Mouse (Mus musculus) gastrocnemius, postnatal 25 days (tissue): Measurements from ENCODE around the gene Mtfp1. TPM values are rescaled to one million over a fixed set of nuclear protein-coding genes. Genes with fewer than 3 reads are reported as not detected.
"Not testable (repeated sequence)": the region's sequence is repeated elsewhere in the genome, so short reads cannot be mapped to it uniquely, and the experiment has no call there.

Experiments
- DNase-seq: peaks from one replicate; pipeline ENCODE4 v3.0.0; 2022
- total RNA-seq, 2 experiments: library from RNA; stranded (reverse); gene quantifications; 1 replicate in 1 of 2; 2 replicates in 1 of 2; pipeline ENCODE4 v1.2.3; 2021

The Mtfp1 gene
- total RNA-seq, 2 experiments from 2014 or later, result 60.8 to 62.0 TPM

DNA sequence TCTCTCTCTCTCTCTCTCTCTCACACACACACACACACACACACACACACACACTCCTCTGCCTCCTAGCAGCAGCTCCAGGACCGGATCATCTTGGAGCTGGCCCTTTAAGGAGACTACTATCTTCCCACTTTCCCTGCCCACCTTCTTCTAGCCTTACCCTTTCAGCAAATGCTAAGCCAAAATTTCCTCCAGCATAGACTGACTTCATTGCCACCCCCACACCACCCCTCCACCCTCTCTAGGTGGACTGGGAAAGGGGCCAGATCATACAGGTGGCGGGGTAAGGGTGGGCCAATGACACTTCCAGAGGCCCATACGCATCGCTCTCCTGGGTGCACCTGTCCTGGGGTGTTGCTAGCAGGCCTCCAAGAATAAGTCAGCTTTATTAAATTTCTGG lies 20.2 kb upstream of the Mtfp1 start:
- DNase-seq, result no peak

DNA sequence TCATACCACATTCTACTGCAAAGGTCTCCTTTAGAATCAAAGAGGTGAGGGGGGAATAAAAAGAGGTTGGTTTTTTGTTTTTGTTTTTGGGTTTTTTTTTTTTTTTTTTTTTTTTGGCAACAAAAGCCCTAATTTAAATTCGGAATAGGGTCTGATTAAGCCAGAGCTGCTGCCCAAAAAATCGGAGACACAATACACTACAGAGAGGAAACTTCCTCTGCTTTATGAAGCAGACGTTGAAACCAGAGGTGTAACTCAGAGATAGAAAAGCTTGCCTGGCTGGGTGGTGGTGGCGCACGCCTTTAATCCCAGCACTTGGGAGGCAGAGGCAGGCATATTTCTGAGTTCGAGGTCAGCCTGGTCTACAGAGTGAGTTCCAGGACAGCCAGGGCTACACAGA lies 19.3 kb upstream of the Mtfp1 start:
- DNase-seq, result not testable (repeated sequence)

DNA sequence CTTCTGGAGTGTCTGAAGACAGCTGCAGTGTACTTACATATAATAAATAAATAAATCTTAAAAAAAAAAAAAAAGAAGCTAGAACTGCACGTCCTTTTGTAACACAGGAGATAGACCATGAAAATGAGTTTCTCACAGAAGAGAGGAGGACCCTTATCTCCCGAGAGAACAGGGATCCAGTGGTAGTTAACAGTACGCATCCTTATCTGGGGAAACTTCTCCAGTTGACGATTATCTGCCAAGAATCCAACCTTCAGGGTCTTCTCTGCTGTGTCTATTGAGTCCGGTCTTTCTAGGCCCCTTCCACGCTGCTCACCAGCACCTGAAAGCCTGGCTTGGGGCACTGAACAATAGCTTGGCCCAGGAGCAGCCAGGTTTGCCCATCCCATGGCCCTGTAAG lies 18.7 kb upstream of the Mtfp1 start:
- DNase-seq, result no peak

GRCm38 (mm10) chr11:4113496-4113895 lies 18.3 kb upstream of the Mtfp1 start:
- DNase-seq, result no peak

DNA sequence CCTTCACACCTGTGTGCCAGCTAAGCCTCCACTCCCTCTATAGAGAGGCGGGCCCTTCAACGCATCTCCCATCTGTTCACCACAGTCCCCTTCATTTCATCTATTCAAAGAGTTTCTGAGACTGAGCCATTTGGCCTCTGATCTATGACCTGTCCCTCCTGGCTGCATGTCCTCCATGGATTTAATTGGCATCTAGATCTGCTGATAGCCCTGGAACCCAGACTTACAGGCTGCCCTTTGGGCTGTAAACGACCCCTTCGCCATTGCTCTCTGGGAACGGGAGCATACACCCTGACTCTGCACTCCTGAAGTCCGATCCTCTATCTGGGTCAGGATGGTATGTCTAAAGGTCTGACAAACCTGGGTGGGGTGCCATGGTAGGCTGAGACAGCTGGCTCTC lies 17.6 kb upstream of the Mtfp1 start:
- DNase-seq, result no peak

GRCm38 (mm10) chr11:4112033-4112432 lies 16.8 kb upstream of the Mtfp1 start:
- no peak for DNase-seq

GRCm38 (mm10) chr11:4108691-4109090 lies 13.4 kb upstream of the Mtfp1 start:
- no peak for DNase-seq

DNA sequence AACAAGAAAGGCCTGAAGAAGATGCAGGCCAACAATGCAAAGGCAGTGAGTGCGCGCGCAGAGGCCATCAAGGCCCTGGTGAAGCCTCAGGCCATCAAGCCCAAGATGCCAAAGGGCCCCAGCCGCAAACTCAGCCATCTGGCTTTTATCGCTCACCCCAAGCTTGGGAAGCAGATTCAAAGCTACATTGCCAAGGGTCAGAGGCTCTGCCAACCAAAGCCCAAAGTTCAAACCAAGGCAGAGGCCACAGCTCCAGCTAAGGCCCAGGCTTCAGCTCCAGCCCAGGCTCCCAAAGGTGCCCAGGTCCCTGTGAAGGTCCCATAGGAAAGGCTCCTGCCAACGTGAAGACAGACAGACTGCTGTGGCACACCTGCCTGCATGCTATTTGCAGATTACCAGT lies 12.7 kb upstream of the Mtfp1 start:
- DNase-seq, result not testable (repeated sequence)

- DNase-seq, result no peak
Measured at GRCm38 (mm10) chr11:4105444-4105843, 10.2 kb upstream of the Mtfp1 start.

DNA sequence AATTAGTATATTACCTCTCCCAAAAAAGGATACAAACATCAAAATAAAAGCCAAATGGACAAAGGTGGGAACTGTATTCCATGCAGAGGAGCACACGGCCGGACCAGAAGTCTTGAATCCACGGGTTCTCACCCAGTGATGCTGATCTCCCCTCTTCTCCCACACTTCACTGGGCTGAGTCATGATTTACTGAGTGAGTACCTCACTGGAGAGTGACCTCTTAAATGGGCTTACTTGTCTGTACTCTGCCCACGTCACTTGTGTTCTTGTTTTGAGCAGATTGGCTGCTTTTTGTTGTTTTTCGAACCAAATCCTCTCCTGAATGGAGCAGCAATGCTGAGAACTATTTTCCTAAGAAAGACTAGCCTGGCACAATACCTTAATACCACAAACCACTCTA lies 9.7 kb upstream of the Mtfp1 start:
- no peak for DNase-seq

- no peak for DNase-seq
Measured at GRCm38 (mm10) chr11:4103522-4103921, 8.3 kb upstream of the Mtfp1 start.

DNA sequence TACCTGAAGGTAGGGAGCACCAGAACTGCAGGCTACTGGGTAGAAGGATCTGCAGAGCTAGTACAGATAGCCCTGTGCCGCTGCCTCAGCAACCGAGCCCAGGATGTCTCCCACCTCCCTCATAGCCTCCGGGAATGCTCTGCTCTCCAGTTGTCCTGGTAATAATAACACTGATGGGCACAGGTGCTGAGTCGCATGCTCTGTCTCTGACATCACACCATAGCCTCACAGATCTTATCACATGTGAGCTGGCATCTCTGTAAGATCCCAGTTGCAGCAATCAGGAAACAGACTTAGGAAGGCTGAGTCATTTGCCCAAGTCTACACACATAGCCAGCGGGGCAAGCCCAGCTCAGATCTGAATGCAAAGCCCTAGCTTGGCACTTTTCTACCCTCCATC lies 6.6 kb upstream of the Mtfp1 start:
- DNase-seq, result no peak

DNA sequence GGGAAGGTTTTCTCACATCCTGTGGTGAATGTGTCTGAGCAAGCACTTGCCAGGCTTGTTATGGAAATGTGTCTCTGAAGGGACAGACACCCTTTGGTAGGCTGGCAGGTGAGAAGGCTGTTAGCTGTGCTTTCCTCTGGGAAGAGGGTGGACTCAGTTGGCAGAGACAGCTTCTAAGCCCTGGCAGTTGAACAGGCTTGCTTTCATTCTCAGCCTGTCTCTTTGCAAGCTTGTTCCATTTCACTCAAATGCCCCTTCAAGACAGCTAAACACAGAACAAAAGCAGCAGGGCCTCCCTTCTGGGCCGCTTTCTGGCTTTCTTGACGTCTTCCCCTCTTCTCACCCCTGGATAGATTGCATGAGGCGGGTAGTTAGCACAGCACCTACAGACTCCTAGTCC lies 4.2 kb upstream of the Mtfp1 start:
- DNase-seq, result no peak

DNA sequence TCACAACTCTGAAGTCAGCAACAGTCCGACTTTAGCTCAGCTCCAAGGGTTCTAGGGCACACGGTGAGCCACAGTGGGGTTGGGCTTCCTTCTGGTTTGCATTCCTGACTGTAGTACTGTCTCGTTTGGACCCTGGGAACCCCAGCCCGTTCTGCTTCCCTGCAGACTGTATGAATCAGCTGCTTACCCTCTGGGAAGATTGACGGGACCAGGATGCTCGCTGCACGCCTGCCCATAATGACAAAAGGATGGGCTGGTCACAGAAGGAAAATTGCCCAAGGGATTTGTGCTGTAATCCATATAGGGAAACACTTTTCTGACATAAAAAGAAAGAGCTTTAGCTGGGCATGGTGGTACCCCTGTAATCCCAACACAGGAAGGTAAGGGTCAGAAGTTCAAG lies 3.6 kb upstream of the Mtfp1 start:
- DNase-seq, result no peak

DNA sequence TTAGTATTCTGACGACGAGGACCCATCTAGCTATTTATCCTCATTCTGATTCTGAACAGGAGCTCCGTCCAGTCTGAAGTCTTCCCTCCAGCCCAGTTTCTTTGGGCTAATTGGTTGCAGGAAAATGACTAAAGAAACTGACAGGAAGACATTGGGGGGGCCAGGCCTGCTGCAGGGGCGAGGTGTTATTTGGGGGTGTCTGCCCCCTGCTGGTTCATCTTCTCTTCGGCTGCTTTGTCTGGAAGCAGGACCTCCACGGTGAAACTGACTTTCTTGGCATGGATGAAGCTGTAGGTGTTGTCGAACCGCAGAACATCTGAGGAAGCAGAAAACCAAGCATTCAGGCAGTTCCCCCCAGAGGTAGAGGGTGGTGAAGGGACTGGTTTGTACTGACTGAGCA lies 2.9 kb upstream of the Mtfp1 start:
- DNase-seq, result no peak

- no peak for DNase-seq
Measured at GRCm38 (mm10) chr11:4097091-4097621, 1.9 kb upstream of the Mtfp1 start.

DNA sequence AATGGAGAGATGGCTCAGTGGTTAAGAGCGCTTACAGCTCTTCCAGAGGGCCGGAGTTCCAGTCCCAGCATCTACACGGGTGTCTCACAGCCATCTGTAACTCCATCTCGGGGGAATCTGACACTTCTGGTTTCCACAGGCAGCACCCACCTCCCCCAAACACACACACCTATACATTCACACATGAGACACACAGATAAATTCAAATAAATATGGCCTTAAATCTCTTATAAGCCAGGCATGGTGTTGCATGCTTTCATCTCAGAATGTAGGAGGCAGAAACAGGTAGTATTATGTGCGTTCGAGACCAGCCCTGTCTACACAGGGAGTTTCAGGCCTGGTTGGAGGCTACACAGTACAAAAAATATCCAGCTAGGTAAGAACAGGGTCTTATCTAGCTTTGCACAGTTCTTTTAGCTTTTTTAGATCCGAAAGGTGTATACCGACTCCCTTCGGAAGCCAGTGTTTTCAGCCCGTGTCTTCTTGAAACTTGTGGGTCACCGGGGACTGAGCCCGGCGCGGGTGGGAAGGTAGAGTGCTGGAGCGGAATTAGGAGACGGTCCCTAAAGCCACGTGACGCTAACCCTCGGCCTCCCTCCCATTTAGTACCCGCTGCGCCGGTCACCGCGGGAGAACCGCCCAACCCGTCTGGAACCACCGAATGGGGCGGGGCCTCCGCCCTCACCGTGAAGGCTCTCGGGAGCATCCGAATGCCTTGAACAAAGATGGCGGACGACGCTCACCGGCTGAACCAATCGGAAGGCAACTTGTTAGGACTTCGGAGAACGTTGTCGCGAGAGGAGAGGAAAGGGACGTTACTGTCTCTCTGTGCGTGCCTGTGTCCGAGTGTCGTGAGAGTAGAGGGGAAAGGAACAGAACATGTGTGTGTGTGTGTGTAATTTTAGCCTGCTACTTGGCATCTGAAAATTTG lies 1.1 kb upstream of the Mtfp1 start:
- DNase-seq, result peak; percentile 98

DNA sequence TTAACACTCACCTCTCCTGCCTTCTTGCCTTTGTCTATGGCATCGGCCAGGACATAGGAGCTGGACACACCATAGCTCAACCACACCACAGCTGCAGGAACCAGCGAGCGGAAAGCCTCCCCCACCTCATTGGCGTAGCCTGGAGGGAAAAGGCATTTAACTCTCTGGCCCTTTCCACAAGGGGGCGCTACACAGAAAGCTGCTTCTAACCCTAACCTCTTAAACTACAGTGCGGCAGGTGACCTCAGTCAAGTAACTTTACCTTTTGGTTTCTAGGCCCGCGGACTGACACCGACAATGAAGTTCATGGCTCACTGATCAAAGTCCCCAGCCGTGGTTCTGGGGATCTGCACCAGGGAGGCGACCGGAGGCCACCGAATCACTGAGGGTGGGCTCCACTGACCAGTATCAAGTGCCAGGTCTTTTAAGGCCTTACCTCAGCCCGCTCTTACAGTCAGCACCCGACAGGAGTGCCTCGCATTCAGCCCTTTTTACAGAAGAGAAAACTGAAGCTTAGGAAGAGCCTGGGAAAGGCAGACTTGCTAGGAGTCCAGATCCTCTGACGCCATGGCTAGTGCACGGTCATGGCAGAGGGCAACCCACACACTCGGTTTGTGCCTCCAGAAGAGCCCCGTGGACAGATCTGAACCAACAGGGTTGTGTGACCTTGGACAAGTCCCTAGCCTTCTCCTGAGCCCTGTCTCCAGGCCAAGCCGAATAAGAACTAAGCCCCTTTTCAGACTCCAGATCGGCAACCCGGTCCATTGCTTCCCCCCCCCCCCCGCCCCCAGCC lies 671 bp downstream of the Mtfp1 start:
- DNase-seq, result peak; percentile 31

DNA sequence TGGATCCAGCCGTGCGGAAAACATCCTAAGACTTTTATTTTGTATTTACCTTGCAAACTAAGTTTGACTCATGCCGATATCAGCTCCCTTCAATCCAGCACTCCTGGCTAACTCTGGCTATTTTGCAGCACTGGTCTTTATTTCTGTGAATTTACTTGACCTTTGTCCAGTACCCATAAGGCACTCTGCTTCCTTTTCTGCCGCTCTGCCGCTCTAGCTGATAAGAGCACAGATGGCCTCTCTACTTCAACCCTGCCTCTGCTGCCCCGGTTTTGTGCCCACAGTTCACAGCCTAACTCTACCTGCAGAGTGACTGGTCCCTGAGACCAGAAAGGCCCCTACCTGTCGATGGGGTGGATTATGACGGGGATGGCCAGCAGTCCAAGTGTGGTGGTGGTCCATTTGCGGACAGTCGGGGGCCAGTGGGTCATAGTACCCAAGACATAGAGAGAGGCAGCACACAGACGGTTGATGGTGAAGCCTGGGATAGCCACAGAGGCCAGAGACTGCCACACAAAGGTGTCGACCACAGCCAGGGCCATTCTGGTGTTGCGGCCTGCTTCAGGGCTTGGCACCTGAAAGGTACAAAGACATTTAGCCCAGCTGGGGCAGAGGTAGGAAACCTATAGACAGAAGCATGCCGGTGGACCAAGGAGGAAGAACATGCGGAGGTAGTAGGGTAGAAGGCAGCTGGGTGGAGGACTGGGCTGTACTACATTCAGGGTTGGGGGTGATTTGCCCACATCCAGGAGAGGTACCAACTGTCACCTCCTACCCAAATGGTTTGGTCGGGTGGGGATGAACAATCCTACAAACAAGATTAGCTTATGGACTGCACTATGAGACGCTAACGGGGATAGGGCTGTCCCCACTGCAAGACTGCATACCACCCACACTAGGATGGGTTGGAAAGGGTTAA lies 1.5 kb downstream of the Mtfp1 start:
- DNase-seq, result no peak

GRCm38 (mm10) chr11:4087267-4087666 lies 8.0 kb downstream of the Mtfp1 start:
- no peak for DNase-seq

DNA sequence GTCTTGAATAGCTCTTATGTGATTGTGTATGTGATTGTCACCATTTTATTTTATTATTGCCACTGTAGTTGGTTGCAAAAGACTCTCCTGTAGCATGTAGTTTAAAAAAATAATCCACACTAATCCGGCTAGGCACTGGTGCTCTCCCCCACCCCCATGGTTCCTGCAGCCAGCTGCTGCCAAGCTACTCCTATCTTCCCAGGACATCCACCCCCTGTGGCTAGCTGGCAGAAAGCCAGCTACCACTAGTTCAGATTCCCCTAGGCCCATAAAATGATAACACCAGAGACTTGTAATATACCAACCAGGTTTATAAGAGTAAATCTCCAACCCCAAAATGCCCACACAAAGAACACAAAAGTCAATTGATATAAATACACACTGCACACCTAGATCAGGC lies 9.0 kb downstream of the Mtfp1 start:
- no peak for DNase-seq
